Mouse (Mus musculus) CH12.LX (cell line): ENCODE data around the gene Jph2.

Source experiments
- HCFC1 ChIP-seq: IDR thresholded peaks from 2 replicates; pipeline ENCODE4 v1.6.1; 2012; ENCODE audit warnings: low read depth, mild to moderate bottlenecking, inconsistent platforms, low read length, improper control_type of control experiment
- MAX ChIP-seq: IDR thresholded peaks from 2 replicates; pipeline ENCODE4 v1.6.1; 2011; ENCODE audit warnings: low read length, improper control_type of control experiment
- TCF12 ChIP-seq: IDR thresholded peaks from 2 replicates; pipeline ENCODE4 v1.6.1; 2014; ENCODE audit warnings: low read depth, mild to moderate bottlenecking, inconsistent platforms, low read length, improper control_type of control experiment

DNA sequence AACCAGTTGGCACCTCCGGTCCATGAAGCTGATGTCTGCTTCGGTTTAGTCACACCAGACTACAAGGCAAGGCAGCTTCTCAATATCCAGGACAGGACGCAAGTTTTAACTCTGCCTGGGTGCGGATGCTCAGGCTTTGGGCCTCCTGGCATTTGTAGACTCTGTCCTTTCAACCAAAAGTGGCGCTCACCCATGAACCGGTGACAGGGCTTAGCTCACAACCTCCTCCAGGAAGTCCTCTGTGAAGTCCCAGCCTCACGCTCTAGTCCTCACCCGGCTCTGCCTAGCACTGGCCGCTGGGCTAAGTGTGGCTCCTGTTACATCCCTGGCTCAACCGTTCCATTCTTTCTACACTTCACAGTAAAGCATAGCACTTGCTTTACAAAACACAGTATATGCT is 4.6 kb downstream of the Jph2 start:
- TF ChIP-seq HCFC1 (no peak), MAX (no peak), TCF12 (no peak)
